Mouse (Mus musculus): Measurements from ENCODE around the gene Aldob. TPM values are rescaled to one million over a fixed set of nuclear protein-coding genes. Genes with fewer than 3 reads are reported as not detected.
A peak's percentile ranks its signal among the peaks of the same experiment; 100 is the strongest.

Gene Aldob
- total and polyA plus RNA-seq, 3 experiments = 0.72 to 3.9 (median 2.0) TPM

DNA sequence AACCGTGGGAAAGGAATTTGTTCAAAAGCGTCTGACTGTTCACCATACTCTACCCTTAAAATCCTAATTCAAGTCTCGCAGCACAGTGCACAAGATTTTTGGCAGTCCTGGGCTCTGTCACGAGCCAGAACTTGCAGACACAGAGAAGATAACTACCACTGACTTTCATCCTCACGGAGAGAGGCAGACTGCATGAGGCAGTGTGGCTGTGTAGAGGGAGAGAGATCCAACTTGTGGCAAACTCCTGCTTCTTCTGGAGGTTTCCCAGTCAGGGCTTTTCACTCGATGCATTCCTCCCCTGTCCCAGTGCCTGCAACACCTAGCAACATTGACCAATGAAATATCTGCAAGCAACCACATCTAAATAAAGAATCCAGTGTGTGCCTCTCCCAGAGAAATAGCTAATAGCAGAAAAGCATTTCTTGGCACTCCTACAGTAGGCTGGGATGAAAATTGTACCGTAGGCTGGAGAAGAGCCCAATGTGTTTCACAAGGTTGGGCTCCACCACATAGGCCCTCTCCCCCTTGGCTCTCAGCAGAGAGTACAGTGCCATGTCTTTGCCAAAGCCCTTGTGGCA lies 36.3 kb upstream of the Aldob start:
- peak; percentile 44 to 47 for DNase-seq
- no peak overlapping the region for H3K9ac ChIP-seq (ENCODE audit: low read depth, low read length)
- H3K36me3 ChIP-seq (ENCODE audit: control insufficient read depth, insufficient read depth, low read length) = peaks cover 16% of the 10 kb centered on the region; the same call in 1 of the 2 replicates
- intact Hi-C loops (cut with DNase I) = no loop called here
- no peaks in the 10 kb centered on the region; the same call in 1 of the 2 replicates for H3K79me2 ChIP-seq (replicated peaks; ENCODE audit: control insufficient read depth, insufficient read depth, low read length)
- H3K4me1 ChIP-seq (ENCODE audit: control insufficient read depth, insufficient read depth, low read length) = peaks cover 8% of the 10 kb centered on the region
- WGBS = 41% methylated on average over 7 of the region's 7 CpGs
- peak overlapping the region; percentile 66 for H3K27ac ChIP-seq
- H3K27me3 ChIP-seq (ENCODE audit: control insufficient read depth, insufficient read depth, low read length) = no peaks in the 10 kb centered on the region
- H3K4me3 ChIP-seq = no peak overlapping the region
- TF ChIP-seq CTCF (IDR thresholded peaks at IDR 0.05) = no peak
- TF ChIP-seq EP300 (IDR thresholded peaks at IDR 0.05; ENCODE audit: insufficient read depth, low read depth, low read length) = no peak
- TF ChIP-seq POLR2A (IDR thresholded peaks at IDR 0.05; ENCODE audit: insufficient read depth, low read depth, low read length) = no peak

DNA sequence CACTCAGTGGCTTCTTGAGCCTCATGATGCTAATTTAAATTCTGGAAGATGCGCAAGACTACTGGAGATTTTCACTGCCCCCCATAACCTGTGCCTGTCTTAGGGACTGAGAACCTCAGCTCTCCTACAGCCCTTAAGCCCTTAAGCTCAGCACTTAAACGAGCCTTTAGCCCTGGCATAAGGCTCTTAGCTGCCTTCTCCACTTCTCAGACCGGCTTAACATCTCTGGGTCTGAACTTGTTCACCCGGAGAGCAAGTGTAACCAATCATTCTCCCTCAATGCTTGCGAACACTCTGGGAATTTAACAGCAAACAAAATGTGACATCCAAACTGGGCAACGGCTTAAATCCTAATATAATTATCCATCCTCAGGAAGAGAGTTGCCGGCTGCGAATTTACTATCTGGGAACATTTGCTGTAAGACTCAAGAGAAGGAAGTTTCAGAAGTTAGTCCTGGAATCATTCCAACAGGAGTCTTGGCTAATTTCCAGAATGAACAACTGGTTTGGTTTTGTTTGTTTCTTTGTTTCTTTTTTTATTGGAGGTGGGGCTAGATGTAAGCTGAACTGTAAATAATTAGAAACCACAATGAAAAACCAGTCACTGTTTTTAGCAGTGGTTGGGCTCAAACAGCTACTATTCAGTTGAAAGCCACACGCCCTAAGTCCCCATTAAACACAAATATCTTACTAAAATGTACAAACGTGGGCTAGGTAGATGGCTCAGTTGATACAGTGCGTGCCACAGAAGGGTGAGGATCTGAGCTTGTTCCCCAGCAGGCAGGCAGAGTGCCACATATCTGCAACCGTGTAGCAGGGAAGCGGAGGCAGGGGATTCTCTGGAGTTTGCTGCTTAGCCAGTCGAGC lies 34.9 kb upstream of the Aldob start:
- DNase-seq = no peak
- intact Hi-C loops (cut with DNase I) = no loop called here
- Histone ChIP-seq H3K79me2 (replicated peaks; ENCODE audit: control insufficient read depth, insufficient read depth, low read length) (no peaks in the 10 kb centered on the region; the same call in 1 of the 2 replicates), H3K27ac (peak overlapping the region; percentile 66), H3K9ac (ENCODE audit: low read depth, low read length) (peak overlapping the region; percentile 52; the same call in 1 of the 2 replicates), H3K4me1 (ENCODE audit: control insufficient read depth, insufficient read depth, low read length) (peaks cover 8% of the 10 kb centered on the region), H3K36me3 (ENCODE audit: control insufficient read depth, insufficient read depth, low read length) (peaks cover 16% of the 10 kb centered on the region; the same call in 1 of the 2 replicates), H3K4me3 (no peak overlapping the region), H3K27me3 (ENCODE audit: control insufficient read depth, insufficient read depth, low read length) (no peaks in the 10 kb centered on the region)
- 25% methylated on average over 14 of the region's 14 CpGs for WGBS
- TF ChIP-seq CTCF (IDR thresholded peaks at IDR 0.05) = no peak
- TF ChIP-seq POLR2A (IDR thresholded peaks at IDR 0.05; ENCODE audit: insufficient read depth, low read depth, low read length) = no peak
- no peak for TF ChIP-seq EP300 (IDR thresholded peaks at IDR 0.05; ENCODE audit: insufficient read depth, low read depth, low read length)

DNA sequence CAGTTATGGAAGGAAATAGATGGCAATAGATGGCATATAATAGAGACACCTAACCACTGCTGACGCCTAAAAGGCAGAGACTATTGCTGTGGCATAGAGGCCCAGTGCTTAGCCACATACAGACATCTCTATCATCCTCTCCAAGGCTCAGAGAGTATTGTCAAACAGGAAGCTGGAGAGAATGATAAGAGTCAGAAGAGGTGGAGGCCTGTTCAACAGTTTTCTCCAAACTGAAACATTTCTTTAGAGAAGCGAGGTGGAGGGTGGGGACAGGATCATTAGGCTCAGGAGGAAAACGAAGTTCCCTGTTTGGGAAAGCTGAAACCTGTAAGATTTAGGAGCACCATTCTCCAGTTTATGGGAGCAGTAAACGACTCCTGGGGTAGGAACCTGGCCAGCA lies 31.9 kb upstream of the Aldob start:
- Histone ChIP-seq H3K4me1 (ENCODE audit: control insufficient read depth, insufficient read depth, low read length) (peaks cover 8% of the 10 kb centered on the region), H3K4me3 (no peak overlapping the region), H3K9ac (ENCODE audit: low read depth, low read length) (no peak overlapping the region), H3K27ac (no peak overlapping the region), H3K27me3 (ENCODE audit: control insufficient read depth, insufficient read depth, low read length) (no peaks in the 10 kb centered on the region), H3K36me3 (ENCODE audit: control insufficient read depth, insufficient read depth, low read length) (peaks cover 15% of the 10 kb centered on the region; the same call in 1 of the 2 replicates), H3K79me2 (replicated peaks; ENCODE audit: control insufficient read depth, insufficient read depth, low read length) (no peaks in the 10 kb centered on the region)
- no peak for DNase-seq
- WGBS = 60% methylated on average over 4 of the region's 4 CpGs
- TF ChIP-seq CTCF (IDR thresholded peaks at IDR 0.05) (no peak), EP300 (IDR thresholded peaks at IDR 0.05; ENCODE audit: insufficient read depth, low read depth, low read length) (no peak), POLR2A (IDR thresholded peaks at IDR 0.05; ENCODE audit: insufficient read depth, low read depth, low read length) (no peak)
- intact Hi-C loops (cut with DNase I) = no loop called here

- Histone ChIP-seq H3K79me2 (replicated peaks; ENCODE audit: control insufficient read depth, insufficient read depth, low read length) (no peaks in the 10 kb centered on the region), H3K4me3 (no peak overlapping the region), H3K9ac (ENCODE audit: low read depth, low read length) (no peak overlapping the region), H3K27me3 (ENCODE audit: control insufficient read depth, insufficient read depth, low read length) (no peaks in the 10 kb centered on the region), H3K27ac (no peak overlapping the region), H3K4me1 (ENCODE audit: control insufficient read depth, insufficient read depth, low read length) (no peaks in the 10 kb centered on the region), H3K36me3 (ENCODE audit: control insufficient read depth, insufficient read depth, low read length) (no peaks in the 10 kb centered on the region)
- TF ChIP-seq CTCF (IDR thresholded peaks at IDR 0.05) = no peak
- no peak for TF ChIP-seq EP300 (IDR thresholded peaks at IDR 0.05; ENCODE audit: insufficient read depth, low read depth, low read length)
- no peak for TF ChIP-seq POLR2A (IDR thresholded peaks at IDR 0.05; ENCODE audit: insufficient read depth, low read depth, low read length)
- intact Hi-C loops (cut with DNase I) = no loop called here
- DNase-seq = no peak
- WGBS = 67% methylated on average over 4 of the region's 4 CpGs
Measured at GRCm38 (mm10) chr4:49572194-49572593, 22.8 kb upstream of the Aldob start.

DNA sequence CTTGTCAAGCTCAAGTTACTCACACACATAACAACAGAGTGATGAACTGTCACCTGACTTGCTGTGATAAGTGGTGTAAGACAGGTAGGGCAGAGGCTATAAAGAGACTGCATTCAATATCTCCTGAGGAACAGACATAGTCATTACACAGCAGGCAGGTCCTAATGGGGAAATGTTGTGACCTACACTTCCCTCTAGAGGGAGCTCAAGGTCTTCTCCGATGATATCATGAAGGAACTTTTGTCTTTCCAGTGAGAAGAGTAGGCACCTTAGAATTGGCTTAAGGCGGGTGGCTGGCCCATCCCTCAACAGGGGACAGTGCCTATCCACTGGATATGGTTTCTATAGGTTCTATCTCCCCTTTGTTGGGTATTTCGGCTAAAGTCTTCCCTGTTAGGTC lies 18.3 kb upstream of the Aldob start:
- no peak overlapping the region for H3K4me3 ChIP-seq
- intact Hi-C loops (cut with DNase I) = loop anchor here (1.0 to 2.0 kb wide), 2 partner anchors 47 to 60 kb away; partner anchors contain the start of genes Mrpl50 and Zfp189
- whole genome bisulfite sequencing = 18% methylated on average over 3 of the region's 3 CpGs
- no peaks in the 10 kb centered on the region for H3K36me3 ChIP-seq (ENCODE audit: control insufficient read depth, insufficient read depth, low read length)
- H3K4me1 ChIP-seq (ENCODE audit: control insufficient read depth, insufficient read depth, low read length) = no peaks in the 10 kb centered on the region
- no peak overlapping the region for H3K27ac ChIP-seq
- H3K27me3 ChIP-seq (ENCODE audit: control insufficient read depth, insufficient read depth, low read length) = no peaks in the 10 kb centered on the region
- peak; percentile 29 to 49 for DNase-seq
- no peaks in the 10 kb centered on the region for H3K79me2 ChIP-seq (replicated peaks; ENCODE audit: control insufficient read depth, insufficient read depth, low read length)
- H3K9ac ChIP-seq (ENCODE audit: low read depth, low read length) = no peak overlapping the region
- TF ChIP-seq CTCF (IDR thresholded peaks at IDR 0.05) (no peak; the same call in 1 of the 2 replicates), EP300 (IDR thresholded peaks at IDR 0.05; ENCODE audit: insufficient read depth, low read depth, low read length) (no peak), POLR2A (IDR thresholded peaks at IDR 0.05; ENCODE audit: insufficient read depth, low read depth, low read length) (no peak)

Data from heart, adult 2 months (tissue).